Mouse (Mus musculus): ENCODE measurements around the gene Cdca3. TPM values are rescaled to one million over a fixed set of nuclear protein-coding genes. Genes with fewer than 3 reads are reported as not detected.

The Cdca3 gene
- total RNA-seq, 2 experiments from 2014 or later = 0.63 to 0.66 TPM

DNA sequence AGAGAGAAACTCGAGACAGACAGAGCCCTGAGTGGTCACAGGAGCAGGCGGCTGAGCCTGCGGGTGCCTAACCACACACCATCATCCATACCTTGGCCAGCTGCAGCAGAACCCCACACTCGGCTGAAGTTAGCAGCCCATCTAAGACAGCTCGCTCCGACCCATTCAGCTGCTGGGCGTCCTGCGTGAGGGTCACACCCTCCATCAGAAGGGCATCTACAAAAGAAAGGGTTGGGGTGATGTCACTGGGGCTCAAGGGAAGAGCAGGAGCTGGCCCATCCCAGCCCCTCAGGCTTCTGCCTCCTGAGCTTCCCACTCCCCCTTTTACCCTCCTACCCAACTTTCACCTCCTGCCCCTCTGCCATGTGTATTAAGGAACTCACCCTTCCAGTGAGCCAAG is 21.2 kb downstream of the Cdca3 start:
- Histone ChIP-seq H3K4me3 (no peak overlapping the region), H3K27ac (no peak overlapping the region)
- DNase-seq (ENCODE audit: extremely low spot score in 1 of 2, low spot score in 2 of 2) = no peak
- intact Hi-C loops (cut with DNase I) = no loop called here
- no peak for TF ChIP-seq CTCF (IDR thresholded peaks at IDR 0.05)

DNA sequence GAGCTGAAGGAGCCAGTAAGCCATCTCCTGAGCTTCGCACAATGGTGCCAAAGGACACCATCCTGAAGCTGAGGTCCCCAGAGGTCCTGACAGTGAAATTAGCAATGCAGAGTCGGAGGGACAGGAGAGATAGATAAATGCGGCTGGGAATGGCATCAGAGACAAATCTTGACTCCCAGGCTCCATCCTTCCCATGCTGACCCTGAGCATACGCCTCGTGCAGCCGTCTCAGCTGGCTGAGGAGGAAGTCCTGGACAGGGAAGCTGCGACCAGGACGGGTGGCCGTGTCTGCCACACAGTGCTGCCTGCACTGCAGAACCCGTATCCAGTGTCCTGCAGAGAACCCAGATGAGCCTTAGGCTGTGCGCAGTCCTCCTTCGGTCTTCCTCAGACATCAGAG is 25.3 kb downstream of the Cdca3 start:
- TF ChIP-seq CTCF (IDR thresholded peaks at IDR 0.05) = no peak
- H3K4me3 ChIP-seq = no peak overlapping the region
- H3K27ac ChIP-seq = no peak overlapping the region
- no peak for DNase-seq (ENCODE audit: extremely low spot score in 1 of 2, low spot score in 2 of 2)
- intact Hi-C loops (cut with DNase I) = loop anchor here (5.0 kb wide), 1 partner anchor 228 kb away; no protein-coding TSS in a partner anchor

DNA sequence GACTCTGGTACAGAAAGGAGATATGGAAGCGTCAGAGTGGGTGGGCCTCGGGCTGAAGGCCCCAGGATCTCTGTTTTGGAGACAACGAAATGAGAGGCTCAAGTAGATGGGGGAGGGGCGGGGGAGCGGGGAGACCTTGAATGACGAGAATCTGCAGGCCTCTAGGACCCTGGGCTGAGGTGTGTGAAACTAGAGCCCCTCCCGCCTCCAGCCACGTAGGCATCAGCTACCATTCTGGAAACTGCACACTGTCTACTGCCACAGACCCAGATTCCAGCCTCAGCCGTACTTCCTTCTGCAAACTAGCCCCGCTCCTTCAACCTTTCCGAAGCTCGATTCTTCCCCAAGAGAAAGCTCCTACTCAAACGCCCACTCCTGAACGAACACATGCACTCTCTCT is 27.0 kb downstream of the Cdca3 start:
- DNase-seq (ENCODE audit: extremely low spot score in 1 of 2, low spot score in 2 of 2) = peak; percentile 38 to 51
- H3K4me3 ChIP-seq = peak overlapping the region; percentile 58
- intact Hi-C loops (cut with DNase I) = loop anchor here (5.0 kb wide), 1 partner anchor 226 kb away; no protein-coding TSS in a partner anchor
- H3K27ac ChIP-seq = peak overlapping the region; percentile 48; the same call in 1 of the 2 replicates
- no peak for TF ChIP-seq CTCF (IDR thresholded peaks at IDR 0.05)

DNA sequence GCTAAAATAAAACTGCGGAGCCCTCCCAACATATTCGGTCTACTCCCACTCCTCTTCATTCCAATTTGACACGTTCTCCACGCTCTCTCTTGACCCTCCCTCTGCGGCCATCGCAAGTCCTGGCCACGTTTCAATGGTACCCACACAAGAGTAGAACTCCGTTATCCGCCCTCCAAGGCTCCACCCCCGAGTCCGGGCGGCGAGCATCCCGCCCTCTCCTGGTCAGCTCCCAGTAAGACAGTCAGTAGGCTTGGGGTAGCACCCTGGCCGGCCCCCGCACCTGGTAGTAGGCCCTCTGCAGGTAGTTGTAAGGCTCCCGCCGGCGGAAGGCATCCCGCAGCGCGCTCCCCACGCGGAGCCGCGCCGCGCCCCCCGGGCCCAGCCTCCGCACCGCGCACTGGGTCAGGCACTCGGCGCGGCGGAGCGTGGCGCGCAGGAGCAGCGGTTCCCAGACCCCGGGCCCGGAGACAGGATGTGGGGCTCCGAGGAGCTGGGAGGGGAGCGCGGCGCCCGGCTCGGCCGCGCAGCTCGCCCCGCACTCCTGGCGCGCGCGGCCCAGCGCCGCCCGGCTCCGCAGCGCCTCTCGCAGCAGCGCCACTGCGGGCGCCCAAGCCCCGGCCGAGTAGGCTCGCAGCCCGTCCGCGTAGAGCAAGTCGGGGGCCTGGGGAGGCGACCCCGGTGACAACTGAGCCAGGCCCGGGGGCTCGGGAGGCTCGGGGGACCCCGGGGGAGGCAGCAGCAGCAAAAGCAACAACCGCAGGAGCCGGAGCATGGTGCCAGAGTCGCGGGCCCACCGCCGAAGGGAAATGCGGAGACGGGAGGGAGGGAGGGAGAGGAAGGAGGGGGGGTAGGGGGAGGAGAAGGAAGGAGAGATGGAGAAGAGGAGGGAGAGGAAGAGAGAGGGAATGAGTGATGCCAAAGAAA is 27.8 kb downstream of the Cdca3 start, which contains the start of gene P3h3:
P3h3 (minus strand) TSS at position 837 of the 924 bp plus-strand sequence.
- peak within 1 kb of the TSS; percentile 92 for H3K27ac ChIP-seq
- intact Hi-C loops (cut with DNase I) = loop anchor here (5.0 kb wide), 1 partner anchor 225 kb away; no protein-coding TSS in a partner anchor
- peak; percentile 74 for TF ChIP-seq CTCF (IDR thresholded peaks at IDR 0.05)
- DNase-seq (ENCODE audit: extremely low spot score in 1 of 2, low spot score in 2 of 2) = peak; percentile 85 to 86
- peak within 1 kb of the TSS; percentile 58 for H3K4me3 ChIP-seq

DNA sequence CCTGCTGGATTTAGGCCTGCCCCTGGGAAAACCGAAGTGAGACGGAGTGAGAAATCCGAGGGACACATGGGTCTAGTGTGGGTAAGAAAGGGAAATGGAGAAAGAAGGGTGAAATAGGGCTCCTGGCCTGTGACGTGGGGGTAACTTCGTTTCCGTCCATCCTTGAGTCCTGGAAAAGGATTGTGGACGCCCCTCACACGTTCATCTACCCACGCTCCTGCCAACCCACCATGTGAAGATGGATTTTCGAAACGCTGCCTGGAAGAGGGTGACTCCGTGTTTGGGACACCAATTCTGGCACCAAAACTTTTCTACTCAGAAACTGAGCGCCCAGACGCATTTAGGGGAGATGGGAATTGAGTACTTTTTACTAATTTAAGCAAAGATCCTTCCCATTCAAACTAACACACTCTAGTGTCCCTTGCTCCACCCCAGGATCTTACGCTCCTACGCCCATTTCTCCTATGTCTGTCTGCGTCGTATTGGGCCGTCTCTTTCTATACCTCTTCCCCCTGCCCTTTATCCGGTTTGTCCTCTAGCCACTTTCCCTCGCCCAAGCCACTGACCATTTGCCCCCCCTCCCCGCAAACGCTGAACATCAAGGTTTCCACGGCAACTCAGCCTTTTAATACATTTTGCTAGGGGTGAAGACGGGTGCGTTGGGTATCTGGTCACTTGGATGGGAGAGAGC is 28.6 kb downstream of the Cdca3 start:
- intact Hi-C loops (cut with DNase I) = loop anchor here (5.0 kb wide), 1 partner anchor 224 kb away; no protein-coding TSS in a partner anchor
- peak overlapping the region; percentile 58 for H3K4me3 ChIP-seq
- peak in 1 of 2 experiments; percentile 24 for DNase-seq (ENCODE audit: extremely low spot score in 1 of 2, low spot score in 2 of 2)
- peak overlapping the region; percentile 92; the same call in 1 of the 2 replicates for H3K27ac ChIP-seq
- TF ChIP-seq CTCF (IDR thresholded peaks at IDR 0.05) = no peak

DNA sequence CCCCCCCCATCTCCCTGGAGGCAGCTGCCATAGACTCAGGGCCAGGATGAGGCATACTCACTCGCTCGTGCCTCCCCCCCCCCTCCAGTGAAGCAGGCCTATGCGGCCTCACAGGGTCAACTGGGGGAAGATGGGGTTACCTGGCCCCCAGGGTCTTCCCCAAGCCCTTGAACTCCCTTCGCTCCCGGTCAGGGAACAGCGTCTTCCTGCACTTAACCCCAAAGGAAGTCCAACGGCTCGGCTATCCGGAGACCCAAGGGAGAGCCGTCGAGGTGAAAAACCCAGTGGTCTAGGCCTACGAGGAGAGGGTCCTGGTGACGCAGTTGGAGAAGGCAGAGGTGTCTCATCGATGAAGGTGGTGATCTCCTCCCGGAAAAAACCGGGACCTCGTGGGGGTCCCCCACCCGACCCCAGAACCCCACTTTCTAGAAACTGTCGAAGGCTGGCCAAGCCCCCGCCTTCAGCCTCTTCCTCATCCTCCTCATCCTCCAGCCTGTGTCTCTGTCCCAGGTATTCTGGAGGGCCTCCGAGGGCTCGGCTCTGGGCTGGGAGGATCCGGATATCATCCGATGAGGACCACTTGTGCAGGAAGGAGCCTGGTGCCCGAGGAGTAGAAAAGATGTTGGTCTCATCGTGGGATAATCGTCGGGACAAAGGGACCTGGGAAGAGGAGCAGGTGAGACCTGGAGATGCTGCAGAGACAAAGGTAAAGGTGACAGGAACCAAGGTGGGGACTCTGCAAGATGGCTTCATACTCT is 29.4 kb downstream of the Cdca3 start:
- intact Hi-C loops (cut with DNase I) = loop anchor here (1.0 to 5.0 kb wide), 3 partner anchors 46 to 224 kb away; no protein-coding TSS in a partner anchor
- no peak for DNase-seq (ENCODE audit: extremely low spot score in 1 of 2, low spot score in 2 of 2)
- no peak for TF ChIP-seq CTCF (IDR thresholded peaks at IDR 0.05)
- H3K27ac ChIP-seq = no peak overlapping the region
- H3K4me3 ChIP-seq = no peak overlapping the region

DNA sequence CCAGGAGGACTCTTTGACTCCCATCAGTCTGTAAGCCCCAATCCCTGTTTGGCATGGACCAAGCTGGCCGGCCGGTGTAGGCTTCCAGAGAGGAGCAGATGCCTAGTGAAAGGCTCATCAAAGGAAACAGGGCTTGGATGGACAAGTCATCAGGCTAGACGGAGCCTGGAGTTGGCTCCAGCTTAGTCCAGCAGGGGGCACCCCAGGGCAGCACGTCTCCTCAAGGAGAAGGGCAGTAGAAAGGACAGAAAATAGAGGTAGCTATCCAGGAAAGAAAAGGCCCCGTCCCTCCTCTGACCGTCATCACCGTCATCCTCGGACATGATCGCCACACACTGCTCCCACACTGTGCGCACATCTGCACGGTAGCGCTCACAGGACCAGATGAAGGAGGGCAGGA is 30.4 kb downstream of the Cdca3 start:
- peak; percentile 84 to 89 for DNase-seq (ENCODE audit: extremely low spot score in 1 of 2, low spot score in 2 of 2)
- peak; percentile 83 for TF ChIP-seq CTCF (IDR thresholded peaks at IDR 0.05)
- Histone ChIP-seq H3K27ac (peak overlapping the region; percentile 99), H3K4me3 (no peak overlapping the region)
- intact Hi-C loops (cut with DNase I) = loop anchor here (1.0 to 5.0 kb wide), 4 partner anchors 45 to 223 kb away; no protein-coding TSS in a partner anchor

DNA sequence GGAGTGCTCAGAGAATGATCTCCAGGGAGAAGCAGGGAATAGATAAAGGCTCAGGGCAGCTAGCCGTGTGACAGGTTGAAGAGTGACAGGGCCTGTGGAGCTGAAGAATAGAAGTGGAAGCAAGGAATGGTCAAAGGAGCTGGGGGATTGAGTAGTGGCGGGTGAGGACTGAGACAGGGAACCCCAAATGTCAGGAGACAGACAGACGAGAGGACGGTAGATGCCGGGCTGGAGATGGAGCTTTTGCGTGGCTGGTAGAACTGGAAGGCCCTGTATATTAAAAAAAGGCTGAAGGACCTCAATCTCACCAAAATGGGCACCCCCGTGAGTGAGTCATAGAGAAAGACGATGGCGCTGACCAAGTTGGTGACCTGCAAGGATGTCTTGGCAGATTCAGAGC is 31.2 kb downstream of the Cdca3 start:
- H3K27ac ChIP-seq = peak overlapping the region; percentile 99
- DNase-seq (ENCODE audit: extremely low spot score in 1 of 2, low spot score in 2 of 2) = peak in 1 of 2 experiments; percentile 24
- H3K4me3 ChIP-seq = peak overlapping the region; percentile 60; the same call in 1 of the 2 replicates
- intact Hi-C loops (cut with DNase I) = loop anchor here (1.0 kb wide), 1 partner anchor 70 kb away; no protein-coding TSS in a partner anchor
- TF ChIP-seq CTCF (IDR thresholded peaks at IDR 0.05) = no peak

DNA sequence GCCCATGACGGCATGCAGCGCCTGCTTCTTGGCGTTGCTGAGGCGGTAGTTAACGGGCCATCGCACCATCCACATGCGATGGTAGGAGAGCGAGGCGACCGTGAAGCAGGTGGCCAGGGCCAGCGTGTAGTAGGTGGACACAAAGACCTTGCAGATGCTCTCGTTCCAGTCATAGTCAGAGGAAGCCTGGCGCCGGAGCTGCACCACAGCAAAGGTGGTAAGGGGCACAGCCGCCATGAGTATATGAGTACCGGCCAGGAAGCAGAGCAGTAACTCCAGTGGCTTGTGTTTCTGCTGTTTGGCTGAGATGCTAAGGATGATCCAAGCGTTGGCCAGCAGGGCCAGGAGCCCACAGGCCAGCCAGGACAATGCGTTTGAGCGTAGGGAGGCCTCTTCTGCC is 31.9 kb downstream of the Cdca3 start:
- intact Hi-C loops (cut with DNase I) = no loop called here
- no peak for TF ChIP-seq CTCF (IDR thresholded peaks at IDR 0.05)
- DNase-seq (ENCODE audit: extremely low spot score in 1 of 2, low spot score in 2 of 2) = peak in 1 of 2 experiments; percentile 36
- peak overlapping the region; percentile 60 for H3K4me3 ChIP-seq
- H3K27ac ChIP-seq = peak overlapping the region; percentile 99

DNA sequence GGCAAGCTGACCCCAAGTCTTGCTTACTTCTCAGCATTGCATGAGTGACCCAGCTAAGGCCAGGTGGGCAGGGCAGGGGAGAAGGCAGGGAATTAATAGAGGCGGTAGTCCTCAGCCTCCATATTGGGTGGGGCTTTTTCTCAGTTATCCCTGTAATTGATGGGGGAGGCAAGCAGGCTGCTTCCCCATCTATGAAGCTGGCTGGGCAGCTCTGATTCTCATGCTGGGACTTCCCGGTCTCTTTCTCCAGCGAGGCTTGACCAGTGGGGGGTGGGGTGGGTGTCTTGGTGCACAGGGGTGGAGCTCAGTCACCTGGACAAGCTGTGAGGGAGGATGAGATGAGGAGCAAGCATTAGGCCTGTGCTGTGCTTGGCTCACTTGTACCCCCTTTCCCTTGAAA is 32.5 kb downstream of the Cdca3 start:
- DNase-seq (ENCODE audit: extremely low spot score in 1 of 2, low spot score in 2 of 2) = no peak
- peak overlapping the region; percentile 99 for H3K27ac ChIP-seq
- H3K4me3 ChIP-seq = peak overlapping the region; percentile 60
- intact Hi-C loops (cut with DNase I) = no loop called here
- TF ChIP-seq CTCF (IDR thresholded peaks at IDR 0.05) = no peak
